Mouse (Mus musculus) megakaryocyte, embryonic 14.5 days (primary cell): ENCODE data around the gene Rph3al.

Experiments used
- FLI1 ChIP-seq: IDR thresholded peaks from 2 replicates; pipeline ENCODE4 v1.6.1; 2012; ENCODE audit warnings: low read length, inconsistent platforms, mixed read lengths
- GATA1 ChIP-seq: IDR thresholded peaks from 3 replicates; pipeline ENCODE4 v1.6.1; 2012; ENCODE audit warnings: mixed read lengths, low read length, inconsistent platforms, borderline replicate concordance

DNA sequence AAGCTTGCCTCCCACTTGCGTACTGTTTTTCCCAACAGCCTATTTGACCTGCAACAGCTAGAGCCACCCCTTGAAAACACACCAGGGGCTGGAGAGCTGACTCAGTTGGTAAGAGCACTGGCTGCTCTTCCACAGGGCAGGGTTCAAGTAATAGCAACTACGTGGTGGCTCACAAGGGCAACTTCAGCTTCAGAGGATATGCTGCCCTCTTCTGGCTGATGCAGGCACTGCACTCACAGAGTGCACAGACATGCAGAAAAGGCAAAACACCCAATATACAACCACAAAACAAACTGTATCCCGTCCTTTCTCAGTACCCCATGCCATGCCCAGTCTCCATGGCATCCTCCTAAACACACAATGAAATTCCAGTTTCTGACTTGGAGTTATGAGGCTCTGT lies 34.7 kb downstream of the Rph3al start:
- TF ChIP-seq FLI1 (no peak), GATA1 (no peak)
